Mouse (Mus musculus) MEL (cell line): Measurements from ENCODE around the gene Elmsan1. TPM values are rescaled to one million over a fixed set of nuclear protein-coding genes. Genes with fewer than 3 reads are reported as not detected.
A peak's percentile ranks its signal among the peaks of the same experiment; 100 is the strongest.

ENCODE experiments used
- DNase-seq: peaks from one replicate; pipeline ENCODE4 v3.0.0; 2011; ENCODE audit warnings: low read depth, low spot score
- H3K27ac ChIP-seq: 2 replicates; pipeline ENCODE4 v1.5.1; 2012; ENCODE audit warnings: low read depth, mild to moderate bottlenecking, control low read depth, low read length, moderate library complexity; ENCODE audit not compliant: control insufficient read depth
- H3K27me3 ChIP-seq, 2 experiments: fragments of 150-350 bp in 1 of 2; sonication (generic) in 1 of 2; 2 replicates each; pipeline ENCODE4 v1.6.1; 2012; ENCODE audit warnings: low read length in 2 of 2, mild to moderate bottlenecking in 2 of 2, improper control_type of control experiment in 1 of 2, moderate library complexity in 1 of 2; ENCODE audit not compliant: insufficient read depth in 2 of 2, control insufficient read depth in 1 of 2
- H3K36me3 ChIP-seq, 2 experiments: 2 replicates each; pipeline ENCODE4 v1.6.1; 2012 to 2014; ENCODE audit warnings: low read length in 2 of 2, improper control_type of control experiment in 1 of 2, inconsistent platforms in 1 of 2, mild to moderate bottlenecking in 1 of 2; ENCODE audit not compliant: insufficient read depth in 2 of 2, control insufficient read depth in 1 of 2
- H3K4me1 ChIP-seq, 2 experiments: fragments of 150-350 bp in 1 of 2; sonication (generic) in 1 of 2; 2 replicates each; pipeline ENCODE4 v1.6.1; 2012; ENCODE audit warnings: low read length in 2 of 2, improper control_type of control experiment in 1 of 2, mild to moderate bottlenecking in 1 of 2; ENCODE audit not compliant: insufficient read depth in 2 of 2, control insufficient read depth in 1 of 2
- H3K4me3 ChIP-seq, 2 experiments: fragments of 150-350 bp in 1 of 2; sonication (generic) in 1 of 2; 2 replicates each; pipeline ENCODE4 v1.5.1; 2012; ENCODE audit warnings: low read depth in 2 of 2, low read length in 2 of 2, mild to moderate bottlenecking in 2 of 2, moderate library complexity in 2 of 2, control low read depth in 1 of 2, improper control_type of control experiment in 1 of 2; ENCODE audit not compliant: control insufficient read depth in 1 of 2, insufficient read depth in 1 of 2
- H3K79me2 ChIP-seq: 2 replicates; pipeline ENCODE4 v1.6.1; 2012; ENCODE audit warnings: mild to moderate bottlenecking, low read length, moderate library complexity; ENCODE audit not compliant: control insufficient read depth, poor library complexity, insufficient read depth
- H3K9ac ChIP-seq: 2 replicates; pipeline ENCODE4 v1.6.1; 2012; ENCODE audit warnings: low read depth, mild to moderate bottlenecking, control low read depth, low read length, moderate library complexity; ENCODE audit not compliant: control insufficient read depth, poor library complexity, severe bottlenecking
- H3K9me3 ChIP-seq: fragments of 150-350 bp; sonication (generic); replicated peaks from 2 replicates; pipeline ENCODE4 v1.6.1; 2012; ENCODE audit warnings: mild to moderate bottlenecking, low read length, improper control_type of control experiment, moderate library complexity; ENCODE audit not compliant: insufficient read depth
- BHLHE40 ChIP-seq: IDR thresholded peaks from 2 replicates; pipeline ENCODE4 v1.6.1; 2012; ENCODE audit warnings: low read depth, mild to moderate bottlenecking, inconsistent platforms, low read length, improper control_type of control experiment, borderline replicate concordance
- CTCF ChIP-seq, 3 experiments: IDR thresholded peaks in 2 of 3; conservative IDR thresholded peaks in 1 of 3; 2 replicates each; pipeline ENCODE4 v1.5.1; 2011 to 2012; ENCODE audit warnings: low read length in 3 of 3, low read depth in 2 of 3, mild to moderate bottlenecking in 2 of 3, improper control_type of control experiment in 1 of 3, inconsistent platforms in 1 of 3, mixed read lengths in 1 of 3, moderate library complexity in 1 of 3; ENCODE audit not compliant: control insufficient read depth in 1 of 3, insufficient read depth in 1 of 3, poor library complexity in 1 of 3, severe bottlenecking in 1 of 3
- EP300 ChIP-seq, 2 experiments: IDR thresholded peaks; 2 replicates each; pipeline ENCODE4 v1.6.1; 2011; ENCODE audit warnings: improper control_type of control experiment in 2 of 2, low read length in 2 of 2, low read depth in 1 of 2, mild to moderate bottlenecking in 1 of 2
- ETS1 ChIP-seq: IDR thresholded peaks from 2 replicates; pipeline ENCODE4 v1.6.1; 2012; ENCODE audit warnings: low read depth, mild to moderate bottlenecking, inconsistent platforms, low read length, improper control_type of control experiment, moderate library complexity
- GATA1 ChIP-seq: IDR thresholded peaks from 2 replicates; pipeline ENCODE4 v1.6.1; 2011; ENCODE audit warnings: low read depth, low read length, improper control_type of control experiment
- HCFC1 ChIP-seq: IDR thresholded peaks from 2 replicates; pipeline ENCODE4 v1.6.1; 2012; ENCODE audit warnings: low read depth, mild to moderate bottlenecking, inconsistent platforms, low read length, improper control_type of control experiment, moderate library complexity
- KAT2A ChIP-seq: conservative IDR thresholded peaks from 2 replicates; pipeline ENCODE4 v1.6.1; 2012; ENCODE audit warnings: low read depth, low read length, improper control_type of control experiment, inconsistent platforms
- MYB ChIP-seq: IDR thresholded peaks from 2 replicates; pipeline ENCODE4 v1.6.1; 2011; ENCODE audit warnings: mild to moderate bottlenecking, low read depth, low read length, improper control_type of control experiment
- NELFE ChIP-seq: IDR thresholded peaks from 2 replicates; pipeline ENCODE4 v1.6.1; 2011; ENCODE audit warnings: low read depth, low read length, improper control_type of control experiment
- POLR2A ChIP-seq, 2 experiments: IDR thresholded peaks; 2 replicates each; pipeline ENCODE4 v1.6.1; 2011 to 2012; ENCODE audit warnings: low read length in 2 of 2, mild to moderate bottlenecking in 2 of 2, control low read depth in 1 of 2, improper control_type of control experiment in 1 of 2, low read depth in 1 of 2, moderate library complexity in 1 of 2; ENCODE audit not compliant: control insufficient read depth in 1 of 2, insufficient read depth in 1 of 2, poor library complexity in 1 of 2
- POLR2AphosphoS2 ChIP-seq: IDR thresholded peaks from 2 replicates; pipeline ENCODE4 v1.6.1; 2011; ENCODE audit warnings: low read length, improper control_type of control experiment
- POLR2AphosphoS5 ChIP-seq: IDR thresholded peaks from 2 replicates; pipeline ENCODE4 v1.6.1; 2012; ENCODE audit warnings: low read depth, borderline replicate concordance, mild to moderate bottlenecking, inconsistent platforms, low read length, moderate library complexity, mixed read lengths
- RCOR1 ChIP-seq: IDR thresholded peaks from 2 replicates; pipeline ENCODE4 v1.6.1; 2012; ENCODE audit warnings: low read depth, mild to moderate bottlenecking, inconsistent platforms, low read length, improper control_type of control experiment
- SMC3 ChIP-seq: IDR thresholded peaks from 2 replicates; pipeline ENCODE4 v1.6.1; 2011; ENCODE audit warnings: low read depth, low read length, improper control_type of control experiment
- TCF12 ChIP-seq: IDR thresholded peaks from 2 replicates; pipeline ENCODE4 v1.6.1; 2014; ENCODE audit warnings: low read depth, mild to moderate bottlenecking, inconsistent platforms, low read length, improper control_type of control experiment, moderate library complexity
- UBTF ChIP-seq: IDR thresholded peaks from 2 replicates; pipeline ENCODE4 v1.6.1; 2012; ENCODE audit warnings: low read depth, mild to moderate bottlenecking, inconsistent platforms, low read length, improper control_type of control experiment, moderate library complexity, borderline replicate concordance; ENCODE audit not compliant: insufficient read depth
- ZC3H11A ChIP-seq: IDR thresholded peaks from 2 replicates; pipeline ENCODE4 v1.6.1; 2012; ENCODE audit warnings: low read depth, mild to moderate bottlenecking, inconsistent platforms, low read length, improper control_type of control experiment
- ZNF384 ChIP-seq: IDR thresholded peaks from 2 replicates; pipeline ENCODE4 v1.6.1; 2012; ENCODE audit warnings: low read depth, mild to moderate bottlenecking, inconsistent platforms, low read length, improper control_type of control experiment
- polyA plus RNA-seq, 2 experiments: library from polyadenylated mRNA; stranded (reverse) in 1 of 2; unstranded in 1 of 2; fragments of >175 nt in 1 of 2; fragments of >200 nt in 1 of 2; gene quantifications; 2 replicates each; pipeline versions ENCODE4 v1.2.1 to v1.2.4; 2012; ENCODE audit warnings: low replicate concordance in 2 of 2, low read depth in 1 of 2; ENCODE audit not compliant: insufficient read length in 2 of 2, insufficient read depth in 1 of 2, missing spikeins in 1 of 2
- total RNA-seq: library from RNA; depleted of rRNA; stranded (reverse); fragments of 300-350 nt; gene quantifications from 2 replicates; pipeline ENCODE4 v1.2.3, GENCODE M21; 2012

The Elmsan1 gene
- total and polyA plus RNA-seq, 3 experiments, result 7.7 to 25.3 TPM; not detected in 1

DNA sequence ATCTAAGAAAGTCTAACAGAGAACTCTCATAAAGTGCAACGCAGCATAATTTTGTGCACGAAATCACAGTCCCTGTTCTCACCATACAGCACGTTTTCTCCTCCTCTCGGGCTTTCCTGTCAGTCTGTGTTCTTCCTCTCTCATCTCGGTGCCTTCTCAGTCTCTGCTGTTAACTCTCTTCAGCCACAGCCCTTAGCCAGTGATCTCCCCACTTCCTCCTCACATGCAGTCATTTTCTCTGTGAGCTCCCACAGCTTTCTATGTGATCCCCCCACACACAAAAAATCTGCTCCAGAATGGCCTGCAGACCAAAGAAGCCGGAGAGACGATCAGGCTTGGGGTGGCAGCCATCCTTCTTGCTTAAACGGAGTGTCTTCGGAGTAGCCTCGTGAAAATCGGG is 9.6 kb downstream of the Elmsan1 start:
- Histone ChIP-seq H3K4me3 (no peak overlapping the region), H3K4me1 (peaks cover 30 to 36% of the 10 kb centered on the region in 2 experiments), H3K27ac (no peak overlapping the region), H3K9ac (no peak overlapping the region), H3K27me3 (no peaks in the 10 kb centered on the region), H3K9me3 (no peaks in the 10 kb centered on the region), H3K79me2 (peaks cover 33% of the 10 kb centered on the region), H3K36me3 (peaks cover 0 to 36% of the 10 kb centered on the region in 2 experiments; a peak in 3 of 4 replicates)
- no peak for DNase-seq
- TF ChIP-seq RCOR1 (no peak), POLR2AphosphoS2 (no peak), KAT2A (no peak), POLR2AphosphoS5 (no peak), SMC3 (no peak), ZC3H11A (no peak), MYB (no peak), ETS1 (no peak), CTCF (IDR thresholded peaks at IDR 0.05 in 2 of 3, conservative IDR thresholded peaks at IDR 0.05 in 1 of 3; ENCODE audit: control insufficient read depth in 1 of 3, insufficient read depth in 1 of 3, low read depth in 2 of 3, low read length in 3 of 3, poor library complexity in 1 of 3, severe bottlenecking in 1 of 3) (no peak), NELFE (no peak)

DNA sequence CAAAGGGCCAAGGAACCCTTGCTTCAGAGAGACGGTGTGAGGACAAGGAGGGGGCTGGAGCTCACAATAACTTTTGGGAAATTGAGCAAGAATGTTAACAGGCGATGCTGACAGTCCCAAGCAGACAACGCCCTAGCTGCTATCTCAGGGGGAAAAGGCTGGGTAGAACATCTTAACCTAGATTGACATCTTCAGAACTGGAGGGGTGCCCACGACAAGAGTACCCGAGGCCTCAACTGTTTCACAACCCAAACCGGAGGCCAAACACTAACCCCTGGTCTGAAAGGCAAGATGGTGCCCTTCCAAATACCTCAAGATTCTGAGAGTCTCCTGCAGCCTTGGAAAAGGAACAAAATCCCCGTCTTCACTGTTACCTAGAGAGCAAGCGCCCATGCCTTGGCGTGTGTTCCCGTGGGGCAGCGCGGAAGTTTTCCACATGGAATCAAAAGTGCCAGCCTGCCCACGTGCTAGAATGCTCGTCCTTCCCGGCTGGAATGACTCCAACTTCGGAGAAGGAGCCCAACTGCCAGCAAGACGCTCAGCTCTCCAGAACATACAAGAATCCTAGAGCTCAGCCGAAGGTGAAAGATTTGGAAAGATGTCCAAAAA is 11.4 kb downstream of the Elmsan1 start:
- DNase-seq, result peak; percentile 35
- Histone ChIP-seq H3K27ac (peak overlapping the region; percentile 53), H3K27me3 (no peaks in the 10 kb centered on the region), H3K36me3 (peaks cover 0 to 49% of the 10 kb centered on the region in 2 experiments; a peak in 3 of 4 replicates), H3K9ac (peak overlapping the region; percentile 26), H3K79me2 (peaks cover 37% of the 10 kb centered on the region), H3K9me3 (no peaks in the 10 kb centered on the region), H3K4me3 (0 out of 4 replicates have a peak overlapping the region, but pooled peaks of 1 of the 2 experiments have one; percentile 21), H3K4me1 (peaks cover 36 to 51% of the 10 kb centered on the region in 2 experiments)
- TF ChIP-seq ZNF384 (no peak), GATA1 (peak; percentile 58), NELFE (no peak), POLR2A (IDR thresholded peaks at IDR 0.05; ENCODE audit: control insufficient read depth in 1 of 2, insufficient read depth in 1 of 2, low read depth in 1 of 2, low read length in 2 of 2, poor library complexity in 1 of 2) (no peak), HCFC1 (no peak), BHLHE40 (no peak), TCF12 (0 out of 2 replicates have a peak, but pooled peaks have one; percentile 32), EP300 (IDR thresholded peaks at IDR 0.05; ENCODE audit: low read depth in 1 of 2, low read length in 2 of 2) (peak in 1 of 2 experiments; percentile 30; a peak in 3 of 4 replicates), CTCF (IDR thresholded peaks at IDR 0.05 in 2 of 3, conservative IDR thresholded peaks at IDR 0.05 in 1 of 3; ENCODE audit: control insufficient read depth in 1 of 3, insufficient read depth in 1 of 3, low read depth in 2 of 3, low read length in 3 of 3, poor library complexity in 1 of 3, severe bottlenecking in 1 of 3) (no peak), UBTF (no peak), RCOR1 (peak; percentile 55; the same call in 1 of the 2 replicates)
